Mouse (Mus musculus) thymus, adult 2 months (tissue): ENCODE measurements around the gene Pirt. TPM values are rescaled to one million over a fixed set of nuclear protein-coding genes. Genes with fewer than 3 reads are reported as not detected.

Experiments
- DNase-seq: peaks from one replicate; pipeline ENCODE4 v3.0.0; 2021
- H3K27ac ChIP-seq: fragments of 200-500 bp; 2 replicates; pipeline ENCODE4 v1.5.1; 2012; ENCODE audit warnings: low read length, control low read depth; ENCODE audit not compliant: control insufficient read depth, insufficient read depth
- H3K27me3 ChIP-seq: fragments of 200-500 bp; 2 replicates; pipeline ENCODE4 v1.6.1; 2012; ENCODE audit warnings: mild to moderate bottlenecking, low read length, moderate library complexity, mixed read lengths; ENCODE audit not compliant: control insufficient read depth, insufficient read depth
- H3K36me3 ChIP-seq: fragments of 200-500 bp; 2 replicates; pipeline ENCODE4 v1.6.1; 2012; ENCODE audit warnings: mild to moderate bottlenecking, low read length, moderate library complexity; ENCODE audit not compliant: control insufficient read depth, insufficient read depth
- H3K4me1 ChIP-seq: fragments of 200-500 bp; replicated peaks from 2 replicates; pipeline ENCODE4 v1.6.1; 2012; ENCODE audit warnings: low read length; ENCODE audit not compliant: control insufficient read depth, insufficient read depth
- H3K4me3 ChIP-seq: fragments of 200-500 bp; 2 replicates; pipeline ENCODE4 v1.5.1; 2012; ENCODE audit warnings: mild to moderate bottlenecking, low read length, control low read depth, moderate library complexity; ENCODE audit not compliant: control insufficient read depth, insufficient read depth
- CTCF ChIP-seq: fragments of 200-500 bp; IDR thresholded peaks from 2 replicates; pipeline ENCODE4 v1.5.1; 2012; ENCODE audit warnings: mild to moderate bottlenecking, control low read depth, low read length, moderate library complexity, borderline replicate concordance; ENCODE audit not compliant: control insufficient read depth, poor library complexity, insufficient read depth; ENCODE audit errors: extremely low read depth
- POLR2A ChIP-seq: fragments of 200-500 bp; IDR thresholded peaks from 2 replicates; pipeline ENCODE4 v1.6.1; 2012; ENCODE audit warnings: mild to moderate bottlenecking, low read length, control low read depth, moderate library complexity; ENCODE audit not compliant: control insufficient read depth, poor library complexity, insufficient read depth; ENCODE audit errors: extremely low read depth
- WGBS: fragments of 180-500 bp; shearing (Covaris S2); methylation state at CpG from one replicate; pipeline ENCODE4 v1.1.7; 2018; 5-methylcytosine and 5-hydroxymethylcytosine counted together
- polyA plus RNA-seq: library from polyadenylated mRNA; depleted of rRNA; stranded (reverse); fragments of >200 nt; gene quantifications from 2 replicates; pipeline ENCODE4 v1.2.3, GENCODE M21; 2012

Pirt gene
- polyA plus RNA-seq, 1 experiment = 0.27 TPM

- WGBS = 23% methylated on average over 7 of the region's 7 CpGs
- H3K27me3 ChIP-seq = no peaks in the 10 kb centered on the region
- peak; percentile 28 for DNase-seq
Observed at GRCm38 (mm10) chr11:66899426-66899825, 12.4 kb upstream of the Pirt start.

DNA sequence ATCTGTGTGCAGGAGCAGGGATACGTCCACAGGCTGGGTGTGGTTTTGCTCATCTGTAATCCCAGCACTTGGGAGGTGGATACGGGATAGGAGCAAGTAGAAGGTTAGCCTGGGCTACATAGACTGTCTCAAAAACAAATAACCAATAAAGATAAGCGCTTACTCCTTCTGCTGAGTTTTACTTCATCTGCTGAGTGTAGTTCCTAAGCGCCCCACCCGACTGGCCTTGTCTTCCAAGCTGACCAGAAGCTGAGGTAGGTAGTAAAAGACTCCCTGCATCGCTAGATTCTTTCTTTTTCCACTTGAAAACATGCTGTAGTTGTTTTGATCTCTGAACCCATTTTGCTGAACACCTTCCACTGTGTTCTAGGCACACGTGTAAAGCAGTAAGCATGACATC, 9.0 kb upstream of the Pirt start:
- WGBS = 90% methylated on average over 7 of the region's 7 CpGs
- Histone ChIP-seq H3K27me3 (no peaks in the 10 kb centered on the region), H3K27ac (no peak overlapping the region), H3K4me3 (no peak overlapping the region), H3K36me3 (no peaks in the 10 kb centered on the region), H3K4me1 (no peaks in the 10 kb centered on the region)
- TF ChIP-seq POLR2A = no peak
- no peak for TF ChIP-seq CTCF
- no peak for DNase-seq

More at GRCm38 (mm10) chr11:66899426-66899825, 12.4 kb upstream of the Pirt start:
- TF ChIP-seq POLR2A = no peak
- TF ChIP-seq CTCF = no peak
- no peak overlapping the region for H3K27ac ChIP-seq
- H3K36me3 ChIP-seq = no peaks in the 10 kb centered on the region
- H3K4me3 ChIP-seq = no peak overlapping the region
- H3K4me1 ChIP-seq = no peaks in the 10 kb centered on the region

DNA sequence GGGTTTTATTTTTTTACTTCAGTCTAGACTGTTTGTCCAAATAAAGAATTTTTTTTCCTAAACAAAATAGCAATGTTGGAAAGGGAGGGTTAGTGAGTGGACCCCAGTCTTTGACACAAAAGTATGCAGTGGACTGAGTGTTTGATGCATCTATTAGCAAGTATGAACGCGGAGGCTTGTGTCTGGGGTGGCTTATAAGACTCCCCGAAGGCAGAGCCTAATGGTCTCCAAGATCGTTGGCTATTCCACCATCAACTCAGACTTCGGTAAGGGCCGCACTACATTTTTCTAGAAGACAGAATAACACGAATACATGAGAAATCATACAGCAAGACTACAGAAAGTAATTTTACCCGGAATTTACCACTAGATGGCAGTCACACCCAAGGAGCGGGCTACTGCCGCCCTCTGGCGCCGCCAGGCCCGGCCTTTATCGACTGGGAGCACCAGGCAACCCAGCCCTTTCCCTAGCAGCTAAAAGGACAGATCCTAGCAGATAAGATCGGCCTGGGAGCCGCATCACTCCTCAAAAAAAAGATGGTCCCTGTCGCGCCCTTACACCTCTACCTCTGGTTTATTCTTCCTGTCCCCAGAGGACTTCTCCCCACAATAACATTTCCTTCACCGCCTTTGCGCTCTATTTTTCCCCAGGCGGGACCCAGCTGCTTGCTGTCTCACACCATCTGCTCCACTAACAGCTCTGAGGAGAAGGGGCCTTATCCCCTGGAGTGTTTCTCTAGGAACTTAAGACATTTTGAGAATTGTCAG, 6.0 kb upstream of the Pirt start:
- Histone ChIP-seq H3K27me3 (no peaks in the 10 kb centered on the region), H3K4me3 (no peak overlapping the region), H3K4me1 (no peaks in the 10 kb centered on the region), H3K36me3 (no peaks in the 10 kb centered on the region), H3K27ac (no peak overlapping the region)
- no peak for TF ChIP-seq POLR2A
- peak; percentile 73; the same call in 1 of the 2 replicates for TF ChIP-seq CTCF
- WGBS = 23% methylated on average over 21 of the region's 21 CpGs
- peak; percentile 45 for DNase-seq

DNA sequence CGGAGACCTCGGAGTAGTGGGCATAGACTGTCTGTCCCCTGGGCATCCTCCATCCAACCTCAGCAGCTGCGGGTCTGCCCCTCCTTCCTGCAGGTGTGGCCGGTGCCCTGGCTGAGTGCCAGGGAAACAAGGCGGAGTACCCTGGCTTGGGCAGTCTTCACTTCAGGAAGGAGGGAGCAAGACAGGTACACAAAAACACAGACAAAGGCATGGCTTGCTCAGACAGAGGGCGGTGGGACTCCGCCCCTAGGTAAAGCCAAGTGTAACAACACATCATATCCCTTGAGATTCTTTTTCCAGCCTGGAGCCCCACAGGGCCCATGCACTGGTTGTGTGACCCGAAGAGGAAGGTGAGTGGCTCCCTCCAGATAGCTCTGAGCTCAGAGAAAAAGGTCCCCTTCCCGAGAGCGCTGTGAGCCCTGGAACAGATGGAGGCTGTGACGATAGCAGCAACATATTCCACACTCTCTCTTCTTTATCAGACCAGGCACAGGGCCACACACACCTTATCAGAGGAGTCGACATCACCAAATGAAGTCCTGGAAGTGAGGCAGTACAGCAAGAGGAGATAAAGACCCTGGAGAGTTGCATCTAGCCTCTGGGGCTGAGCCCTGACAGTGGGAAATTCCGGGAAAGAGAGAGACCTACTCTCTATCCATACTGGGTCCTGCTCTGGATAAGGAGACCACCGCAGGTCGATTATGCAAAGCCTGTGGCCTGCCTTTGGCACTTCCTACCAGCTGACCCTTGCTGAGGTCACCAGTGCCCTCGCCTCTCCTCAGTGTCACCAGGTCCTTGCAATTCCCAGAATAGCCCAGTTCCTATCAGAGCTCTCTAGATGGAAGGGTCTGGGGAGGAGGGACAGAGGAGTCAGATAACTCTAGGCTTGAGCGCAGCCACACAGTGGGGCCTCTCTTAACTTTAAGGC, 1.0 kb downstream of the Pirt start:
- WGBS = 56% methylated on average over 17 of the region's 17 CpGs
- Histone ChIP-seq H3K27me3 (no peaks in the 10 kb centered on the region), H3K4me3 (no peak overlapping the region), H3K27ac (no peak overlapping the region), H3K4me1 (no peaks in the 10 kb centered on the region), H3K36me3 (no peaks in the 10 kb centered on the region)
- no peak for TF ChIP-seq CTCF
- TF ChIP-seq POLR2A = no peak
- no peak for DNase-seq

DNA sequence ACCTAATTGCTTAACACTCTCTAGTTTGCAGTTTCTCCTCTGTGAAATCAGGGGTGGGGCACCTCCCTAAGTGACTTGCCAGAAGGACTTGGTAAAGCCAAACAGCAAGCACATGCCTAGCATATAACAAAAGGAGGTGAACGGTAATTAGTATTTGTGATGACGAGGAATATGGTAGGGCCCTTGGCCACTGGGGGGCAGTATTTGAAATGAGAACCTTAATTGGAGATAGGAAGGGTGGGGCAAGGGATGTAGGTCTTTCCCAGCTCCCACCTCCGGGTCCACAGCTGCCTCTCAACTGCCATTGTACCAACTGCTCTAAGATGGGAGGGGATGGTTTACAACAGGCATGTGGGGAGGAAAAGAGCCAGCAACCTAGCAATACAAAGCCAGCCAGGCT, 2.5 kb downstream of the Pirt start:
- TF ChIP-seq CTCF = no peak
- TF ChIP-seq POLR2A = no peak
- Histone ChIP-seq H3K4me3 (no peak overlapping the region), H3K36me3 (no peaks in the 10 kb centered on the region), H3K27ac (no peak overlapping the region), H3K27me3 (no peaks in the 10 kb centered on the region), H3K4me1 (no peaks in the 10 kb centered on the region)
- WGBS = 10% methylated on average over 3 of the region's 3 CpGs
- peak; percentile 29 for DNase-seq

GRCm38 (mm10) chr11:66920012-66920411, 8.2 kb downstream of the Pirt start:
- Histone ChIP-seq H3K36me3 (no peaks in the 10 kb centered on the region), H3K27me3 (no peaks in the 10 kb centered on the region), H3K27ac (no peak overlapping the region), H3K4me3 (no peak overlapping the region), H3K4me1 (no peaks in the 10 kb centered on the region)
- 56% methylated on average over 2 of the region's 2 CpGs for WGBS
- DNase-seq = no peak
- TF ChIP-seq POLR2A (no peak), CTCF (no peak)
